Mouse (Mus musculus) CH12.LX (cell line): ENCODE results near the gene Klhl3. TPM values are rescaled to one million over a fixed set of nuclear protein-coding genes. Genes with fewer than 3 reads are reported as not detected.

Source experiments
- DNase-seq: peaks from one replicate; pipeline ENCODE4 v3.0.0-alpha.2; 2013; ENCODE audit errors: extremely low read depth
- H3K27ac ChIP-seq: 2 replicates; pipeline ENCODE4 v1.5.1; 2012; ENCODE audit warnings: low read depth, mild to moderate bottlenecking, control low read depth, moderate library complexity; ENCODE audit not compliant: insufficient read depth
- H3K27me3 ChIP-seq: replicated peaks from 2 replicates; pipeline ENCODE3; 2012; ENCODE audit warnings: inconsistent platforms
- H3K36me3 ChIP-seq, 2 experiments: replicated peaks in 1 of 2; 2 replicates each; pipeline versions ENCODE3 to v1.6.1; 2012; ENCODE audit warnings: inconsistent platforms in 1 of 2, low read length in 1 of 2, mild to moderate bottlenecking in 1 of 2, mixed read lengths in 1 of 2, moderate library complexity in 1 of 2; ENCODE audit not compliant: control insufficient read depth in 1 of 2, insufficient read depth in 1 of 2
- H3K4me1 ChIP-seq, 2 experiments: 2 replicates each; pipeline ENCODE4 v1.6.1; 2012; ENCODE audit warnings: inconsistent platforms in 1 of 2, moderate library complexity in 1 of 2; ENCODE audit not compliant: insufficient read depth in 2 of 2, control insufficient read depth in 1 of 2
- H3K4me2 ChIP-seq: 2 replicates; pipeline ENCODE4 v1.6.1; 2012; ENCODE audit warnings: low read depth, mild to moderate bottlenecking, control low read depth; ENCODE audit not compliant: poor library complexity, insufficient read depth, severe bottlenecking
- H3K4me3 ChIP-seq, 3 experiments: fragments of 150-350 bp in 1 of 3; sonication (generic) in 1 of 3; replicated peaks in 1 of 3; 2 replicates each; pipeline versions ENCODE3 to v1.5.1; 2011 to 2012; ENCODE audit warnings: low read depth in 2 of 3, low read length in 2 of 3, mild to moderate bottlenecking in 2 of 3, moderate library complexity in 2 of 3, control low read depth in 1 of 3, improper control_type of control experiment in 1 of 3, inconsistent platforms in 1 of 3, mixed read lengths in 1 of 3; ENCODE audit not compliant: poor library complexity in 1 of 3
- H3K79me2 ChIP-seq: replicated peaks from 2 replicates; pipeline ENCODE4 v1.6.1; 2012; ENCODE audit warnings: mild to moderate bottlenecking, moderate library complexity; ENCODE audit not compliant: control insufficient read depth, poor library complexity, insufficient read depth, severe bottlenecking; ENCODE audit errors: extremely low read depth
- H3K9ac ChIP-seq: 2 replicates; pipeline ENCODE4 v1.6.1; 2012; ENCODE audit warnings: low read depth, mild to moderate bottlenecking, control low read depth, moderate library complexity; ENCODE audit not compliant: insufficient read depth
- H3K9me3 ChIP-seq: replicated peaks from 2 replicates; pipeline ENCODE3; 2012; ENCODE audit warnings: low read length, inconsistent platforms, mixed read lengths
- E2F4 ChIP-seq: IDR thresholded peaks from 2 replicates; pipeline ENCODE4 v1.6.1; 2011; ENCODE audit warnings: low read depth, low read length, improper control_type of control experiment; ENCODE audit not compliant: insufficient replicate concordance
- ELF1 ChIP-seq: IDR thresholded peaks from 2 replicates; pipeline ENCODE4 v1.6.1; 2014; ENCODE audit warnings: low read depth, mild to moderate bottlenecking, inconsistent platforms, low read length, improper control_type of control experiment
- EP300 ChIP-seq: IDR thresholded peaks from 2 replicates; pipeline ENCODE4 v1.6.1; 2011; ENCODE audit warnings: low read length, improper control_type of control experiment
- HCFC1 ChIP-seq: IDR thresholded peaks from 2 replicates; pipeline ENCODE4 v1.6.1; 2012; ENCODE audit warnings: low read depth, mild to moderate bottlenecking, inconsistent platforms, low read length, improper control_type of control experiment
- MAFK ChIP-seq: IDR thresholded peaks from 2 replicates; pipeline ENCODE4 v1.6.1; 2011; ENCODE audit warnings: low read length, improper control_type of control experiment; ENCODE audit not compliant: insufficient replicate concordance
- MAZ ChIP-seq: IDR thresholded peaks from 2 replicates; pipeline ENCODE4 v1.6.1; 2012; ENCODE audit warnings: low read depth, mild to moderate bottlenecking, inconsistent platforms, low read length, improper control_type of control experiment, moderate library complexity
- MEF2A ChIP-seq: IDR thresholded peaks from 2 replicates; pipeline ENCODE4 v1.6.1; 2014; ENCODE audit warnings: low read depth, mild to moderate bottlenecking, inconsistent platforms, low read length, improper control_type of control experiment, borderline replicate concordance
- MXI1 ChIP-seq: IDR thresholded peaks from 2 replicates; pipeline ENCODE4 v1.6.1; 2011; ENCODE audit warnings: mild to moderate bottlenecking, low read depth, low read length, improper control_type of control experiment
- MYC ChIP-seq: IDR thresholded peaks from 2 replicates; pipeline ENCODE4 v1.6.1; 2011; ENCODE audit warnings: low read depth, mild to moderate bottlenecking, improper control_type of control experiment, low read length
- NELFE ChIP-seq: IDR thresholded peaks from 2 replicates; pipeline ENCODE4 v1.6.1; 2011; ENCODE audit warnings: low read depth, low read length, improper control_type of control experiment
- POLR2AphosphoS2 ChIP-seq: IDR thresholded peaks from 2 replicates; pipeline ENCODE4 v1.6.1; 2011; ENCODE audit warnings: low read depth, low read length, improper control_type of control experiment
- SIN3A ChIP-seq: IDR thresholded peaks from 2 replicates; pipeline ENCODE4 v1.6.1; 2012; ENCODE audit warnings: low read length, improper control_type of control experiment, inconsistent platforms
- SMC3 ChIP-seq: IDR thresholded peaks from 2 replicates; pipeline ENCODE4 v1.6.1; 2011; ENCODE audit warnings: low read depth, low read length, improper control_type of control experiment
- TBP ChIP-seq: conservative IDR thresholded peaks from 2 replicates; pipeline ENCODE4 v1.6.1; 2011; ENCODE audit warnings: low read depth, low read length, improper control_type of control experiment
- UBTF ChIP-seq: IDR thresholded peaks from 2 replicates; pipeline ENCODE4 v1.6.1; 2012; ENCODE audit warnings: low read depth, mild to moderate bottlenecking, inconsistent platforms, low read length, improper control_type of control experiment, moderate library complexity
- USF1 ChIP-seq: IDR thresholded peaks from 2 replicates; pipeline ENCODE4 v1.6.1; 2014; ENCODE audit warnings: low read depth, mild to moderate bottlenecking, inconsistent platforms, low read length, improper control_type of control experiment
- USF2 ChIP-seq: conservative IDR thresholded peaks from 2 replicates; pipeline ENCODE4 v1.6.1; 2011; ENCODE audit warnings: low read depth, low read length, improper control_type of control experiment
- ZC3H11A ChIP-seq: IDR thresholded peaks from 2 replicates; pipeline ENCODE4 v1.6.1; 2012; ENCODE audit warnings: low read depth, mild to moderate bottlenecking, inconsistent platforms, low read length, improper control_type of control experiment
- ZKSCAN1 ChIP-seq: IDR thresholded peaks from 2 replicates; pipeline ENCODE4 v1.6.1; 2012; ENCODE audit warnings: low read depth, inconsistent platforms, low read length, improper control_type of control experiment, borderline replicate concordance
- ZMIZ1 ChIP-seq: IDR thresholded peaks from 2 replicates; pipeline ENCODE4 v1.6.1; 2012; ENCODE audit warnings: low read depth, mild to moderate bottlenecking, inconsistent platforms, low read length, improper control_type of control experiment
- ZNF384 ChIP-seq: IDR thresholded peaks from 2 replicates; pipeline ENCODE4 v1.6.1; 2012; ENCODE audit warnings: low read depth, low read length, improper control_type of control experiment, inconsistent platforms
- dilution Hi-C: fragments of 300-500 bp; cut with MboI; formaldehyde crosslinking; loops from 2 replicates; pipeline ENCODE4 v1.14.3; 2020; ENCODE audit warnings: low sequenced_read_pairs; ENCODE audit not compliant: extremely low pct_unique_long_range_greater_than_20kb, extremely low pct_ligation_motif_present
- in situ Hi-C: fragments of 300-500 bp; cut with MboI; formaldehyde crosslinking; loops from 3 replicates; pipeline ENCODE4 v1.14.3; 2019; ENCODE audit warnings: low sequenced_read_pairs, low pct_ligation_motif_present, low pct_unique_long_range_greater_than_20kb, mixed read lengths
- polyA plus RNA-seq: library from polyadenylated mRNA; unstranded; fragments of >175 nt; gene quantifications from 2 replicates; pipeline ENCODE4 v1.2.1, GENCODE M21; 2012; ENCODE audit warnings: low read depth; ENCODE audit not compliant: insufficient read length
- total RNA-seq, 2 experiments: library from RNA; depleted of rRNA; stranded (reverse); fragments of 300-350 nt in 1 of 2; fragments of >200 nt in 1 of 2; gene quantifications; 2 replicates each; pipeline ENCODE4 v1.2.3; 2012 to 2014

The Klhl3 gene
- total and polyA plus RNA-seq, 3 experiments, result not detected

DNA sequence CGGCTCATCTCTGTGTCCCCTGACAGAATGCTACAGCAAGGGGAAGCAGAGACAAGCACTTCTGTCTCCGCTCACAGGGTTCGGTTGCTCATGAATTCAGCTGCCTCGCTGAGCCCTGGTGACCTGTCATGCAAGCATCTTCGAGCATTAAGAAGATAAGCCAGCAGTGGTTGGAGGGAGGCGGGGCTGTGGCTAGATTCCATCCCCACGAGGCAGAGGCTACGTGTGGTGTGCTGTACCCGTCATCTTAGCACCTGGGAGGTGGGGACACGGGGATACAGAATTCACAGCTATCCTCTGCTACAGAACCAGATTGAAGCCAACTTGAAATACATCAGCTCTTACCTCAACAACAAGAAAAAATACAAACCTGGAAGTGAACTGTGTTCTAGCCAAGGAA is 73.3 kb downstream of the Klhl3 start:
- dilution Hi-C loops, result no loop called here
- Histone ChIP-seq H3K27ac (no peak overlapping the region), H3K4me1 (no peaks in the 10 kb centered on the region), H3K27me3 (peaks cover 17% of the 10 kb centered on the region), H3K36me3 (no peaks in the 10 kb centered on the region), H3K9me3 (peaks cover 34% of the 10 kb centered on the region), H3K4me3 (no peak overlapping the region), H3K79me2 (no peaks in the 10 kb centered on the region), H3K4me2 (no peak overlapping the region), H3K9ac (no peak overlapping the region)
- no peak for DNase-seq
- TF ChIP-seq EP300 (no peak), MXI1 (no peak), ZC3H11A (no peak), MEF2A (no peak), TBP (no peak), POLR2AphosphoS2 (no peak), SMC3 (no peak)
- in situ Hi-C loops, result no loop called here

DNA sequence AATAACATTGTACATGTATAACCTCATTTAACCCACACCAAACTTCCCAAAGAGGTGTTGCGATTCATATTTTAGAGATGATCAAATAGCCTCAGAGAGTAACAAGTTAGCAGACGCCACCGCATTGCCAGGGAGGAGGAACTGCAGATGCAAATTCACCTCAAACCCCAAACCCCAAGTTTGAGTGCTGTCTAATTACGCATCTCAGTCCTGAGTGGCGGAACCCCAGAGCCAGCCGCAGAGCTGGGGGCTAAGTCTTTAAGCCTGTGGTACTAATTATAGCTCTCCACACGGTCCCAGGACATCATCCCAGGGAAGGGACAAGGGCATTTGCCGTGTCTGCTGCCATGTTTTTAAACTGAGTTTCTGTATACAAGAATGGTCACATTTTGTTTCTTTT is 75.9 kb downstream of the Klhl3 start:
- Histone ChIP-seq H3K27ac (no peak overlapping the region), H3K4me3 (no peak overlapping the region), H3K36me3 (no peaks in the 10 kb centered on the region), H3K27me3 (peaks cover 10% of the 10 kb centered on the region), H3K79me2 (no peaks in the 10 kb centered on the region), H3K4me1 (no peaks in the 10 kb centered on the region), H3K4me2 (no peak overlapping the region), H3K9ac (no peak overlapping the region), H3K9me3 (peaks cover 33% of the 10 kb centered on the region)
- TF ChIP-seq MAFK, result no peak
- no peak for TF ChIP-seq ZC3H11A
- TF ChIP-seq USF1, result no peak
- no peak for TF ChIP-seq USF2
- no peak for TF ChIP-seq ZKSCAN1
- no peak for TF ChIP-seq ZNF384
- no peak for TF ChIP-seq UBTF
- TF ChIP-seq MYC, result no peak
- no peak for TF ChIP-seq E2F4
- TF ChIP-seq ELF1, result no peak
- TF ChIP-seq MAZ, result no peak
- no peak for TF ChIP-seq POLR2AphosphoS2
- no peak for TF ChIP-seq ZMIZ1
- TF ChIP-seq HCFC1, result no peak
- TF ChIP-seq MEF2A, result no peak
- TF ChIP-seq SMC3, result no peak
- no peak for TF ChIP-seq NELFE
- TF ChIP-seq SIN3A, result no peak
- no peak for DNase-seq
- dilution Hi-C loops, result no loop called here
- in situ Hi-C loops, result no loop called here
